Mouse (Mus musculus) bone marrow, adult 2 months (tissue): Measurements from ENCODE around the gene Sirt2.

Experiments
- CTCF ChIP-seq: fragments of 200-500 bp; IDR thresholded peaks from 2 replicates; pipeline ENCODE4 v1.5.1; 2011; ENCODE audit warnings: low read length, control low read depth; ENCODE audit not compliant: control insufficient read depth, insufficient read depth
- POLR2A ChIP-seq: fragments of 200-500 bp; IDR thresholded peaks from 2 replicates; pipeline ENCODE4 v1.6.1; 2011; ENCODE audit warnings: low read depth, mild to moderate bottlenecking, control low read depth, low read length, borderline replicate concordance; ENCODE audit not compliant: control insufficient read depth

DNA sequence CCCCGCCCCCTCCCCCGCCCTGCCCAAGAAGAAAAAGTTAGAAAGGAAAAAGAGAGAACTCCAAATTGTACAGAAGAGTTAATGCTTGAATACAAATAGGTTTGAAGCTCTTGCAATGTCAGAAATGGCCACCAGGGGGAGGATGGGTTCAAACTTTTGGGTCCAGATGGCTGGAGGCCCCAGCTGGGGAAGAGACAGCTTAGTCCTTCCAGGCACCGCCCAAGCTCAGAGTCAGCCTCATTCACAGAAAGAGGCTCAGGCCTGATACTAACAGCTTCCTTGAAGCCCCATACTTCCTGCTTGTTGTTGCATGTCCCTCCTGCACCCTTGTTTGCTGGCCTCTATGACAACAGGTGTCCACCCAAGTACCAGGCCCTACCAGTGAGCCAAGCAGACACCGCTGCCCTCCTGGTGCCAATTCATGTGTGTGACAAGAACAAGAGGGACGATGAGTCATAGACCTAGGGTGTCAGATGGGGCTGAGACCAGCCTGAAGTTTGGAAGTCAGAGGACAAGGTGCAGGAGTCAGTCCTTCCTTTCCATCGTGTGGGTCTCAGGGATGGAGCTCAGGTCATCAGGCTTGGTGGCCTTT, 13.6 kb downstream of the Sirt2 start:
- TF ChIP-seq CTCF (peak; percentile 70), POLR2A (no peak)
